Mouse (Mus musculus) retina, adult 2 months (tissue): ENCODE measurements around the gene Neurl1b.

Source experiments
- DNase-seq: peaks from one replicate; pipeline ENCODE4 v3.0.0-alpha.2; 2012; ENCODE audit warnings: low read depth, low spot score

The Neurl1b gene

GRCm38 (mm10) chr17:26414523-26415354 is at the start of gene Neurl1b:
Gene Neurl1b, plus strand, starts transcription at chr17:26414829.
- no peak for DNase-seq

- no peak for DNase-seq
These were observed 47.8 kb upstream of the Neurl1b start for GRCm38 (mm10) chr17:26366792-26367191.

- DNase-seq, result no peak
These were observed 46.2 kb upstream of the Neurl1b start for GRCm38 (mm10) chr17:26368336-26368992.

GRCm38 (mm10) chr17:26370521-26371245 is 43.9 kb upstream of the Neurl1b start:
- DNase-seq, result no peak

GRCm38 (mm10) chr17:26371246-26371535 is 43.4 kb upstream of the Neurl1b start:
- no peak for DNase-seq

- DNase-seq, result no peak
These were observed 41.4 kb upstream of the Neurl1b start for GRCm38 (mm10) chr17:26373211-26373610.

- no peak for DNase-seq
These were observed 38.2 kb upstream of the Neurl1b start for GRCm38 (mm10) chr17:26376416-26376815.

- DNase-seq, result no peak
These were observed 37.5 kb upstream of the Neurl1b start for GRCm38 (mm10) chr17:26376994-26377744.

- no peak for DNase-seq
These were observed 34.2 kb upstream of the Neurl1b start for GRCm38 (mm10) chr17:26380280-26380985.

GRCm38 (mm10) chr17:26380986-26381446 is 33.6 kb upstream of the Neurl1b start:
- no peak for DNase-seq

- no peak for DNase-seq
These were observed 33.0 kb upstream of the Neurl1b start for GRCm38 (mm10) chr17:26381613-26382012.

GRCm38 (mm10) chr17:26382176-26382575 is 32.5 kb upstream of the Neurl1b start:
- no peak for DNase-seq

- no peak for DNase-seq
These were observed 31.9 kb upstream of the Neurl1b start for GRCm38 (mm10) chr17:26382687-26383086.

- DNase-seq, result no peak
These were observed 30.5 kb upstream of the Neurl1b start for GRCm38 (mm10) chr17:26384111-26384510.

- no peak for DNase-seq
These were observed 29.1 kb upstream of the Neurl1b start for GRCm38 (mm10) chr17:26385252-26386130.

GRCm38 (mm10) chr17:26386131-26386481 is 28.5 kb upstream of the Neurl1b start:
- DNase-seq, result no peak

- DNase-seq, result no peak
These were observed 26.5 kb upstream of the Neurl1b start for GRCm38 (mm10) chr17:26388106-26388505.

GRCm38 (mm10) chr17:26389241-26389640 is 25.4 kb upstream of the Neurl1b start:
- DNase-seq, result no peak

- no peak for DNase-seq
These were observed 24.0 kb upstream of the Neurl1b start for GRCm38 (mm10) chr17:26390666-26391065.

- DNase-seq, result no peak
These were observed 22.3 kb upstream of the Neurl1b start for GRCm38 (mm10) chr17:26392355-26392754.
